Mouse (Mus musculus) liver, embryonic 13.5 days (tissue): ENCODE data around the gene Cyfip2. TPM values are rescaled to one million over a fixed set of nuclear protein-coding genes. Genes with fewer than 3 reads are reported as not detected.
A peak's percentile ranks its signal among the peaks of the same experiment; 100 is the strongest.

ENCODE experiments used
- ATAC-seq: fragments of 200-750 bp; cut with Nextera tagmentation; 2 replicates; pipeline ENCODE4 v1.8.0; 2017; ENCODE audit warnings: low read depth, mild to moderate bottlenecking, moderate number of reproducible peaks, moderate library complexity
- DNase-seq: peaks from one replicate; pipeline ENCODE4 v3.0.0; 2022
- H3K27ac ChIP-seq: fragments of 300-500 bp; sonication (generic); 2 replicates; pipeline ENCODE4 v1.5.1; 2015; ENCODE audit warnings: moderate library complexity, mild to moderate bottlenecking, inconsistent platforms
- H3K27me3 ChIP-seq: fragments of 300-500 bp; sonication (generic); 2 replicates; pipeline ENCODE4 v1.6.1; 2015; ENCODE audit warnings: mild to moderate bottlenecking, inconsistent platforms
- H3K36me3 ChIP-seq: fragments of 300-500 bp; sonication (generic); 2 replicates; pipeline ENCODE4 v1.6.1; 2015; ENCODE audit warnings: mild to moderate bottlenecking, inconsistent platforms
- H3K4me1 ChIP-seq: fragments of 300-500 bp; sonication (generic); replicated peaks from 2 replicates; pipeline ENCODE4 v1.6.1; 2015; ENCODE audit warnings: inconsistent platforms
- H3K4me2 ChIP-seq: fragments of 300-500 bp; sonication (generic); 2 replicates; pipeline ENCODE4 v1.6.1; 2015; ENCODE audit warnings: inconsistent platforms, mild to moderate bottlenecking, moderate library complexity
- H3K4me3 ChIP-seq: fragments of 300-500 bp; sonication (generic); replicated peaks from 2 replicates; pipeline ENCODE4 v1.5.1; 2015; ENCODE audit warnings: mild to moderate bottlenecking, inconsistent platforms
- H3K9ac ChIP-seq: fragments of 300-500 bp; sonication (generic); 2 replicates; pipeline ENCODE4 v1.6.1; 2015; ENCODE audit warnings: mild to moderate bottlenecking, inconsistent platforms
- H3K9me3 ChIP-seq: fragments of 300-500 bp; sonication (generic); replicated peaks from 2 replicates; pipeline ENCODE4 v1.6.1; 2016; ENCODE audit warnings: inconsistent platforms
- WGBS: fragments of 180-500 bp; shearing (Covaris S2); methylation state at CpG from one replicate; pipeline ENCODE4 v1.1.7; 2015; ENCODE audit not compliant: insufficient replicate concordance; 5-methylcytosine and 5-hydroxymethylcytosine counted together
- polyA plus RNA-seq: library from polyadenylated mRNA; unstranded; fragments of >200 nt; fragmentation: Nextera tagmentation; extraction: Ambion mirVana; gene quantifications from 2 replicates; pipeline ENCODE4 v1.2.1, GENCODE M21; 2015

Gene Cyfip2
- polyA plus RNA-seq, 1 experiment from 2014 or later: 2.8 TPM

DNA sequence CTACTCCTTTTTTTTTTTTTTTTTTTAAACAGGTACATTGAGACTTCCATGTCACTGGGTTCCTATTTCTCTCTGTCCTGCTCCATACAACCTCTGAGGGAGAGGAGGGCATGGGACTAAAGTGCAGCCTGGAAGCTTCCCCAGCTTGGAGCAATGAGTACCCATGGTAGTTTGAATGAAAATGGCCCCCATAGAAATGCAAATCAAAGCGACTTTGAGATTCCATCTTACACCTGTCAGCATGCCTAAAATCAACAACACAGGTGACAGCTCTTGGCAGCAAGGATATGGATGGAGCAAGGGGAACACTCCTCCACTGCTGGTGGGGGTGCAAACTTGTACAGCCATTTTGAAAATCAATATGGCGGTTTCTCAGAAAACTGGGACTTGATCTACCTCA is 57.4 kb downstream of the Cyfip2 start:
- ATAC-seq (no peak), DNase-seq (no peak)
- 59% methylated on average over 2 of the region's 2 CpGs for WGBS
- H3K27me3 ChIP-seq: no peaks in the 10 kb centered on the region
- H3K27ac ChIP-seq: no peak overlapping the region
- no peak overlapping the region for H3K4me2 ChIP-seq
- H3K4me1 ChIP-seq: no peaks in the 10 kb centered on the region
- H3K9ac ChIP-seq: no peak overlapping the region
- H3K9me3 ChIP-seq: no peaks in the 10 kb centered on the region
- no peak overlapping the region for H3K4me3 ChIP-seq
- H3K36me3 ChIP-seq: no peaks in the 10 kb centered on the region; the same call in 1 of the 2 replicates

DNA sequence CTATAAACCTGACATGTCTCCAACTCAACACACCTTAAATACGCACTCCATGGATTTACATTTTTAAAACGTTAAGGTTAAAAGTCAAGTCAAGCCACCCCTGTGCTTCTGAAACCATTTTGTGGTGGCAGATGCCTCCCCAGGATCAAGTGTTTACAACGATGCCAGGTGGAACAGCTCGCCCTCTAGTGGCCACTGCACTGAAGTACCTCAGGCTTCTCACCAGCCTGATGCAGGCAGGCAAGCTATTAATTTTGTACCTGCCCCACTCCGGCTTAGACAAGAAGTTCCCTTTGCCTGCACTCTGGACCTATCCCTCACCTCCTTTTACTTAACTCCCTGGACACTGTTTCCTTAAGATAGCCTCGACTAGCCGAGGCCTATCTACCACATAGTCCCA is 60.7 kb downstream of the Cyfip2 start:
- H3K4me3 ChIP-seq: no peak overlapping the region
- no peak overlapping the region for H3K4me2 ChIP-seq
- no peaks in the 10 kb centered on the region for H3K4me1 ChIP-seq
- H3K9me3 ChIP-seq: no peaks in the 10 kb centered on the region
- no peaks in the 10 kb centered on the region; the same call in 1 of the 2 replicates for H3K36me3 ChIP-seq
- 28% methylated on average over 7 of the region's 7 CpGs for WGBS
- H3K27ac ChIP-seq: no peak overlapping the region
- DNase-seq (peak; percentile 31), ATAC-seq (no peak)
- no peak overlapping the region for H3K9ac ChIP-seq
- H3K27me3 ChIP-seq: no peaks in the 10 kb centered on the region

DNA sequence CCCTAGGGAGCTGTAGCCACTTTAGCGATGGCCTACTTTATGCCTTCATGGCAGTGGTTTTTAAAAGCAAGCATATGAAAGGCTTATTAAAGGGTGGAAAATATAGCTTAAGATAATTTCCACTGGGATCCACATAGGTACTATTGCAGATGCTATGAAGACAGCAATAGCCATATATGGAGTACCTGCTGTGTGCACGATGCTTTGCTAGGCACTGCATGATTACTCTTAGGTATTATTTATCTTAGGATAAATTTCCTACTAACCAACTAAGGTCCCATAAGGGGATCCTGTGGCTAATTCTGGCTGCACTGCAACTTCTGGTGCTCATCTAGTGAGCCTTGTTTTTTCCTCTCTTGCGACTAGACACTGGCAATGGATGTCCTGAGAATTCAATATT is 64.3 kb downstream of the Cyfip2 start:
- DNase-seq (no peak), ATAC-seq (no peak)
- no peaks in the 10 kb centered on the region for H3K27me3 ChIP-seq
- H3K36me3 ChIP-seq: no peaks in the 10 kb centered on the region
- no peak overlapping the region for H3K4me2 ChIP-seq
- no peak overlapping the region for H3K4me3 ChIP-seq
- H3K9ac ChIP-seq: no peak overlapping the region
- peaks cover 9% of the 10 kb centered on the region for H3K4me1 ChIP-seq
- no peak overlapping the region for H3K27ac ChIP-seq
- 81% methylated on average over 3 of the region's 3 CpGs for WGBS
- no peaks in the 10 kb centered on the region for H3K9me3 ChIP-seq

DNA sequence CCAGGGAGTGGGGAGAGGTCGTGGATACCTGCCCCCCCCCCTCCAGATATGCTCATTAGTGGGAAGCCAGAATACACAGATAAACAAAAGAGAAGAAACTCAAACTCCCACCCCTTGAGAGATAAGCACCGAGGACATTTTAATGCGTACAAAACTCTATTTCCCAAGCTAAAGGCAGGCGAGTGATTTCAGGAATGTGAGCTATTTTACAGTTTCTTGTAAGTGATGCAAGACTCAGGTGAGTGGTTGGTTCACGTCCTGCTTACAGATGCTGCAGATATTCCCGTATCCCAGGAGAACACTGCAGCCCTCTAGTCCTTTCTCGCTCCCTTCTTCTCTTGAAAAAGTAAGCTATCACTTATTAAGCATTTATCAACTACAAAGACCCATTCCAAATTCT is 66.3 kb downstream of the Cyfip2 start:
- Histone ChIP-seq H3K27ac (no peak overlapping the region), H3K9me3 (no peaks in the 10 kb centered on the region), H3K4me2 (no peak overlapping the region), H3K4me1 (peaks cover 22% of the 10 kb centered on the region), H3K36me3 (no peaks in the 10 kb centered on the region), H3K27me3 (no peaks in the 10 kb centered on the region), H3K9ac (no peak overlapping the region), H3K4me3 (no peak overlapping the region)
- DNase-seq (no peak), ATAC-seq (no peak)
- WGBS: 45% methylated on average over 7 of the region's 7 CpGs

DNA sequence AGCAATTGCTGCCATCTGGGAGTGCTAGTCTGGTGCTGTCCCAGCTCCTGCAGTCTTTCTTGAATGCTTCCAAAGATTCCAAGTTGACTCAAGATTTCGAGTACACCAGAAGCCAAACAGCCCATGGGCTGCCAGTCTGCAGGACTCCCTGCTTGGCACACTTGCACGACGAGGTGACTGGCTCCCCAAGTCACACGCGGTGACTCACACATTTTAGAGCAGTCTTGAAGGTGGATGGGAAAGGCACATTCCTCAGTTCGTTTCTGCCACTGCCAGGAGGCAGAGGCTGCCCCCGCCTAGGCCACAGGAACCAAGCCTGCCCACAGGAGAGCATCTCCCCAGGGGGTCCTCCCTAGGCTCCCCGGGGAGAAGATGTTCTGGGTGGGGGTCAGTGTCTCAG is 66.7 kb downstream of the Cyfip2 start:
- Histone ChIP-seq H3K9me3 (no peaks in the 10 kb centered on the region), H3K4me3 (no peak overlapping the region), H3K27ac (no peak overlapping the region), H3K27me3 (no peaks in the 10 kb centered on the region), H3K9ac (no peak overlapping the region), H3K4me1 (peaks cover 26% of the 10 kb centered on the region), H3K4me2 (no peak overlapping the region), H3K36me3 (no peaks in the 10 kb centered on the region)
- DNase-seq (no peak), ATAC-seq (no peak)
- WGBS: 61% methylated on average over 8 of the region's 8 CpGs

DNA sequence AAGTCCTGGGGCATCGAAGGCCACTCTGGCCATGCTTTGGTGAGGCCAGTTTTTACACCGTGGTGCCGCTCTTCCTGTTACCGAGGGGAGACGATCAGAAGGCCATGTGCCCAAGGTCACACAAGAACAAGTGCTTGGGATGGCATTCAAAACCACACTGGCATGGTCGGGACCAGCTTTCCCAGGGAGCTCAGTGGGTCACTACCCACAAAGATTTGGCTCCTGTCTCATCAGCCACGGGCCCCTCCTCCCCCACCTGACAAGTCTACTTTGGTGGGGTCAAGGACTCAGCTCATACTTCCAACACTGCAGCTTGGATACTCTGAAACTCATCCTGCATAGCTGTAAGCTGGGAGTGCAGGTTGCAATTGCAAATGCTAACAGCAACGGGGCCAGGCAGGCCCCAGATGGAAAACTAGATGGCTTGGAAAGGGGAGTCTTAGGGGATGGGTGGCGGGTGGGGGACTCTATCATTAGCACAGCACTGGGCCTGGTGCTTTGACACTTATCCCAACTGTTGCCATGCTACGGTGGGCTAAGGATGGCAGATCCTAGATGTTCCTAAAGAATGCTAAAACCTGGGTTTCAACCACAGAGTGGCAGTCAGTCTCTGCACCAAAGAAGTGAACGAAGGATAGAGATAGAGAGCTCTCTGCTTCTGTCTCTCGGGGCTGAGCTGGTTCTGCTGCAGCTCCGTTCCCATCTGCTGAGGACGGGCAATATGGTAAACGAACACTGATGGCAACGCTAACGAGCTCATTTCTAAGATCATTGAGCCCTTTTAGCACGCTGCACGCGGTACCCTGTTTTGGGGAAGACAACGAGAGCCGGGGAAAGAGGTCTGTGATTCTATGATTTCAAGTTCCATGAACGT is 67.7 kb downstream of the Cyfip2 start:
- no peaks in the 10 kb centered on the region for H3K36me3 ChIP-seq
- 80% methylated on average over 23 of the region's 23 CpGs for WGBS

DNA sequence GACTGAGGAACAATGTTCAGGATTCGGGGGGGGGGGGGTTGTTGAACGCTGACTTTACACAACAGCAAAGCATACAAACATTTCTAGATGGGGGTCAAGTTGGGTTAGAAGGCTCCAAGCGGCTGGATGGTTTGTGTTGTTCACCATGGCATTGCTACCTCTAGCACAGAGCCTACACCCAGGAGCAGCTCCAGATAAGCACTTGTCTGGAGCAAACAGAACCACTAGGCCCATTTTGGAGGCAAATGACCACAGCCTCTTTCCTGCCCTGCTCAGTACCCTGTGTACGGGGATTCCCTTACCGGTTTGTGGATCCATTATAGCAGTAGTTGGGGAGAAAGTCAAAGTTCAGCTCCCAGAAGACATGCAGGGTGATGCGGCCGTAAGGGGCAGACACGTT is 70.7 kb downstream of the Cyfip2 start:
- Histone ChIP-seq H3K27me3 (no peaks in the 10 kb centered on the region), H3K9me3 (no peaks in the 10 kb centered on the region), H3K9ac (peak overlapping the region; percentile 39; the same call in 1 of the 2 replicates), H3K27ac (peak overlapping the region; percentile 81), H3K36me3 (0 out of 2 replicates have a peak, but pooled peaks cover 3% of the 10 kb centered on the region), H3K4me3 (no peak overlapping the region), H3K4me1 (peaks cover 40% of the 10 kb centered on the region), H3K4me2 (peak overlapping the region; percentile 54; the same call in 1 of the 2 replicates)
- ATAC-seq: peak; percentile 62
- 64% methylated on average over 8 of the region's 8 CpGs for WGBS
- peak; percentile 3 for DNase-seq

More for the DNA sequence above, 67.7 kb downstream of the Cyfip2 start:
- no peak overlapping the region for H3K9ac ChIP-seq
- no peak overlapping the region for H3K4me3 ChIP-seq
- no peak overlapping the region for H3K27ac ChIP-seq
- H3K4me1 ChIP-seq: peaks cover 36% of the 10 kb centered on the region
- no peaks in the 10 kb centered on the region for H3K27me3 ChIP-seq
- DNase-seq: no peak
- H3K4me2 ChIP-seq: no peak overlapping the region
- ATAC-seq: no peak
- no peaks in the 10 kb centered on the region for H3K9me3 ChIP-seq

DNA sequence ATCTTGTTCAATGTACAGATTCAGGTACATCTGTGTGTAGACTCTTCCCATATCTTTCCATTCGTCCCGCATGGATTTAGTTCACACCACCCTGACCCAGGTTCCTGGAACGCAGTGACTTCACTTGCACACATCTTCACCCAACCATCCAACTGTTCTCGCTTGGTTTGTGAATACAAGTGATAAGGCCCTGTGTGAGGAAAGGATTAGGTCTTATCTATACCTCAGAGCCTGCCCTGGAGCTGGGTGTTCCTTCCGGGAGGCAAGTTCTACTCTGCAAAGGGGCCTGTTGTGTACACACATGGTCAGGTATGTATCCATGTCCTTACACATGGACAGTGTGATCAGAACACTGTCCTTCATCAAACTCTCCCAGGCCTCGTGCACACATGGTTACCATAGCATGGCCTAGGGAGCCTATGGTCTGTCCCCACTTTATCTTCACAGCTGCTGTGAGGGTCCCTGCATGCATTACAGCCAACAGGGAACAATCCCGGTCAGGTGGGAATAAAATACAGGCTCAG is 71.4 kb downstream of the Cyfip2 start:
- H3K36me3 ChIP-seq: 0 out of 2 replicates have a peak, but pooled peaks cover 3% of the 10 kb centered on the region
- peak overlapping the region; percentile 81 for H3K27ac ChIP-seq
- ATAC-seq (peak; percentile 98), DNase-seq (peak; percentile 71)
- H3K9ac ChIP-seq: peak overlapping the region; percentile 49; the same call in 1 of the 2 replicates
- H3K9me3 ChIP-seq: no peaks in the 10 kb centered on the region
- H3K4me1 ChIP-seq: peaks cover 37% of the 10 kb centered on the region
- peak overlapping the region; percentile 54 for H3K4me2 ChIP-seq
- 26% methylated on average over 7 of the region's 7 CpGs for WGBS
- H3K4me3 ChIP-seq: 0 out of 2 replicates have a peak overlapping the region, but pooled peaks have one; percentile 6
- no peaks in the 10 kb centered on the region for H3K27me3 ChIP-seq

DNA sequence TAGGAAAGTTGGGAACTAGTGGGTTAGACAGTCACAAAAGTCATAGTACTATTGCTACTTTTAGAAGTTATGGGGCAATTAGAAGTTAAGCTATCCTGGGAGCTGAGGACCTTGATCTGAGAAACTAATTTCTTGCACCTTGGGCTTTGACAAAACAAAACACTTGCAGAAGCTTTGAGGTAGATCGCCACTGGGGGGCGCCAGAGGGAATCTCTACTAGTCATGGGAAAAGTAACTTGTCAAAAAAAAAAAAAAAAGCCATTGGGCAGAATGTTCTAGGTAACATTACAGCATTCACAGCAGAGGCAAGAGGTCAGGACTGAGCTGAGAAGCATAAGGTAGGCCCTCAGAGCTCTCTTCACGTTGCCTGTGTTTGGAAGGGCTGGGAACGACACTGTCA is 75.7 kb downstream of the Cyfip2 start:
- peak; percentile 59 for DNase-seq
- no peak overlapping the region for H3K4me2 ChIP-seq
- no peak overlapping the region for H3K4me3 ChIP-seq
- ATAC-seq: no peak
- H3K27ac ChIP-seq: no peak overlapping the region
- 0 out of 2 replicates have a peak, but pooled peaks cover 3% of the 10 kb centered on the region for H3K36me3 ChIP-seq
- no peak overlapping the region for H3K9ac ChIP-seq
- H3K4me1 ChIP-seq: peaks cover 24% of the 10 kb centered on the region
- H3K9me3 ChIP-seq: no peaks in the 10 kb centered on the region
- WGBS: 41% methylated on average over 4 of the region's 4 CpGs
- H3K27me3 ChIP-seq: no peaks in the 10 kb centered on the region

DNA sequence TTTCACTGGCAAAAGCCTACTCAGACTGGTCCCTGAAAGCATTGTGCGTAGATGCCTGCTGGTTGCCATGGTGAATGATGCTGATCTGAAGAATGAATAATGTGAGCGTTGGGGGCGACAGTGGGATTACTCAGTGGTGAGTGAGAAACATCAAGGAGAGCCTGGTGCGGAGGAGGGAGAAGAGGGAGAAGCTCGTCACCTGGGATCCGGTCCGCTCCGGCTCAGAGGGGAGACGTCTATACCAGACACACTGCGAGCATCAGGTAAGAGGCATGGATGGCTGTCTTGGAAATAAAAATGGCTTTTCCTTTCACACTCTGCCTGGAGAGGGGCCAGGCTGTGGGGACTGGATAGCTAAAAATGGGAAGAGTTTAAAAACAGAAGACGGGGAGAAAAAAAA is 77.3 kb downstream of the Cyfip2 start, which contains the start of gene Fndc9:
Gene Fndc9, plus strand, starts transcription at position 198 of the 400 bp plus-strand sequence.
- no peak within 1 kb of the TSS for H3K27ac ChIP-seq

DNA sequence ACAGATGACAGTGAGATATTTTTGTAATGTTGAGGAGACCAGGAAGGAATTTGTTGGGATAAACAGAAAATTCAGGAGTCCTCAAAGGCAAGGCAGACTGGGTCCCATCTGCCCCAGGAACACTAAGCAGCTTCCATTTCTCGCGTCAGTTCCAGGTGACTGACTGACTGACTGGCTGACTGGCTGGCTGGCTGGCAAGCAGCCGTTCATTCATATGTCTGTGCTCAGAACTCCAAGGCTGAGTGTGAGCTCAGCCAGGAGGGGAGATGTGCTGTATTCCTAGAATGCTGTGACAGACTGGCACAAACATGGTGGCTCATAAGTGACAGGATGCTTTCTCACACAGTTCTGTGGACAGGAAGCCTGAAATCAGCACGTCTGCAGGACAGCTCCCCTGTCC is 78.7 kb downstream of the Cyfip2 start:
- Histone ChIP-seq H3K27me3 (no peaks in the 10 kb centered on the region), H3K4me2 (no peak overlapping the region), H3K4me1 (no peaks in the 10 kb centered on the region), H3K9me3 (no peaks in the 10 kb centered on the region), H3K27ac (no peak overlapping the region), H3K9ac (no peak overlapping the region), H3K36me3 (no peaks in the 10 kb centered on the region), H3K4me3 (no peak overlapping the region)
- WGBS: 74% methylated on average over 4 of the region's 4 CpGs
- ATAC-seq (no peak), DNase-seq (no peak)

More for the DNA sequence above, 77.3 kb downstream of the Cyfip2 start, which contains the start of gene Fndc9:
- no peaks in the 10 kb centered on the region for H3K27me3 ChIP-seq
- H3K36me3 ChIP-seq: 0 out of 2 replicates have a peak, but pooled peaks cover 3% of the 10 kb centered on the region
- H3K4me3 ChIP-seq: no peak within 1 kb of the TSS
- no peaks in the 10 kb centered on the region for H3K9me3 ChIP-seq
- H3K4me1 ChIP-seq: peaks cover 8% of the 10 kb centered on the region
- ATAC-seq (no peak), DNase-seq (no peak)
- WGBS: 79% methylated on average over 11 of the region's 11 CpGs
- H3K4me2 ChIP-seq: no peak within 1 kb of the TSS
- H3K9ac ChIP-seq: no peak within 1 kb of the TSS
